Mouse (Mus musculus) bone marrow macrophage, adult 2 months (primary cell): ENCODE measurements around the gene F13b.

ENCODE experiments used
- CTCF ChIP-seq: IDR thresholded peaks from 2 replicates; pipeline ENCODE4 v1.5.1; 2012; ENCODE audit warnings: low read depth, mild to moderate bottlenecking, low read length, moderate library complexity
- POLR2A ChIP-seq: IDR thresholded peaks from 2 replicates; pipeline ENCODE4 v1.6.1; 2012; ENCODE audit warnings: mild to moderate bottlenecking, low read depth, low read length, borderline replicate concordance

- TF ChIP-seq POLR2A (no peak), CTCF (no peak)
Observed at GRCm38 (mm10) chr1:139501258-139501752, at the start of gene F13b.
